Mouse (Mus musculus) left cerebral cortex, adult 8-10 months (tissue): ENCODE data around the gene Ntrk3. TPM values are rescaled to one million over a fixed set of nuclear protein-coding genes. Genes with fewer than 3 reads are reported as not detected.

Source experiments
- DNase-seq, 2 experiments: peaks; one replicate each; pipeline ENCODE4 v3.0.0; 2022; ENCODE audit warnings: low spot score in 2 of 2
- total RNA-seq, 4 experiments: library from RNA; stranded (reverse); gene quantifications; 2 replicates each; pipeline ENCODE4 v1.2.4; 2022

The Ntrk3 gene
- total RNA-seq, 4 experiments from 2014 or later = 128 to 161 (median 134) TPM

DNA sequence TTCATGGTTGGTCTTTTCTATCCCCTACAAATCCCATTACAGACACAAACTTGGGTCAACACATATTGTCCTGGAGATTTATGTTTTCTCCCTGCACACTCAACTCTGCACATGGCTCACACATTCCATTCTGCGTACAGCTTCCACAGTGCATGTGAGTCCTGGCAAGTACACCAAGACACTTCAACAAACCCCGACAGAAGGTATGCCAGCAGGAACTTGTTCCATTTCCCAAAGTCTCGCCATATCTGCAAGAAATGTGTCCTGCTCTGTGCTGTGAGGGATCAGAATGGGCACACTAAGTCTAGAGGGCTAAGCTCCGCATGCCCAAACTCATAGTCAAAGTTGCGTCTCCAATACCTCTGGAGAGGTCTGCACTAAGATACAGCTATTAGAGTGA, 358.0 kb downstream of the Ntrk3 start:
- no peak for DNase-seq

GRCm38 (mm10) chr7:78378306-78378705, 359.5 kb downstream of the Ntrk3 start:
- no peak for DNase-seq

DNA sequence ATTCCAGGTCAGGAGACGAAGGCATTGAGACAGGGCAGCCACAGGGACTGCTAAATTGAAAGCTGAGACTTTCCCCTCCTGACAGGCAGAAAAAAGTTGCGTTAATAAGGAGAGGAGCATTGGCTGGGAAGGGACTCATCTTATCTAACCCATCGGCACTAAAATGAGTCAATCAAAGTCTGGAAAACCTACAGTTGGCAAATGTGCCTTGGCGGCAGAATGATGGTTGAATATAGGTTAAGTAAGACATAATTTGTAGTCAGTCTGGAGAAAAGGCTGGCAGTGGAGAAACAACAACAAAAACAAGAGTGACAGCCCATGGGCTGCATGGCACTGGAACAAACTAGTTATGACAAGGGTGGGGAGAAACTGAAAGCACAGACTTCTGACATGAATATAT, 360.9 kb downstream of the Ntrk3 start:
- DNase-seq = no peak

GRCm38 (mm10) chr7:78361341-78362309, 376.2 kb downstream of the Ntrk3 start:
- DNase-seq = no peak

DNA sequence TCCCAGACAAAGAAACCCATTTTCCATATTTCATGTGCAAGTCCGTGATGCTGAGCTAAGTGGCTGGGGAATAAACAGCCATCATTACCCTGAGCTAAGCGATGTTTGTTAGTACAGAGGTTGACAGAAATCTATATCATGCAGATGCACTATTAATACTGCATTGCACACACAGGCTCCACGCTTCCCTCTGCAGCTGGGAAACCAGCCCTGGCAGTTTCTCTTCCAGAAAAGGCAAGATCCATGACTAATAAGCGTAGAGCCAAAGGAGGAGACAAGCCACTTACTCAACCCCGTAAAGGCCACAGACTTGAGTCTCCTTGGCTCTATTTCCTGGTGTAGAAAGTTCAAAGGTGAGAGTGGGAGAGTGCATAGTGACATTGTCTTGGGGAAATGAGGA, 390.3 kb downstream of the Ntrk3 start:
- no peak for DNase-seq

DNA sequence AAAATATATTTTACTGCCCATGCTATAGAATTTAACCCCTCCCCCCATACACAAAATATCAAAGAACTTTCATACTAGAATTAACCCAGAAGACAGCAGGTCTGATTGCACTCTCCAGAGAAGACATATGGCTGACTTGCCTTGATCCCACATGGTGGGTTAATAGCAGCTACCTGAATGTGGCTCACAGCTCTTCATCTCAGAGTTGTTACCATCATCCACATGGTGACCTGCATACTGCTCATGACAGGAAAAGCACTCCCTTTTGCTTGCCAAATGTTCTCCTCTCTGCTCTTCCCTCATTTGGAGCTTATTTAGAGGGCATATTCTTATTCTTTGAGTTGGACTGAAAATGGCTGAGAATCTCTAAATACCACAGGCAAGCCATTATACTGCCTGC, 404.4 kb downstream of the Ntrk3 start:
- no peak for DNase-seq

DNA sequence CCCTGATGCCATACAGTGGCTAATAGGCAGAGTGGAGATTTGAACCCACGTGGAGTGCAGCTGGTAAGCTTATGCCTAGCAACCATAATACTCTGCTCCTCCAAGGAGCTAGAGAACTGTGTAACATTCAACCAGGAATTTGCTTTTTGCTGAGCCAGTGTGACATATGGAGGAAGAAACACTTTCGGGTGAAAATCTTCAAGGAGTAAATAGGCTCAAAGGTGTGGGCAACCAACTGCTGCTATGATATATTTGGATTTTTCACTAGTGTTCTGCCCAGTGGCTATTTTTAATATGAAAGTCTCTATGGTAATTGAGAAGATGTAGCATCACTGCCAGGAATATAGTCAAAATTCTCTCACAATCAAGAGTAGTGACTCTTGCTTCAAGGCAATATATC, 409.5 kb downstream of the Ntrk3 start:
- DNase-seq = peak in 1 of 2 experiments; percentile 63

- DNase-seq = no peak
Observed at GRCm38 (mm10) chr7:78326185-78326584, 411.6 kb downstream of the Ntrk3 start.

DNA sequence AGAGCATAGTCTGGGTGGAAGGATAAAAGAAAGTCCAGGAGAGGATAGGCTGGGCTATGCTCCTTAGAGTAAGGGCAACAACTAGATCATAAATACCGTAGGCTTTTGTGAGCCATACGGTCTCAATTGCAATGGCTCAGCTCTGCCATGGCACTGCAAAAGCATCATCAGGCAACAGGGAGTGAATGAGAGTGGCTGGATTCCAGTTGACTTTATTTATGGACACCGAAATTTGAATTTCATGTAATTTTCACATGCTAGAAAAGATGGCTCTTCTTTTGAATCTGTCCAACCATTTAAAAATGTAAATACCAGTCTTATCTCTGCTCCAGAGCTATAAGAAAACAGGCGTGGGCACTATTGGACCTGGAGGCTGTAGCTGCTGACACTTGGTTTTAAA, 419.2 kb downstream of the Ntrk3 start:
- DNase-seq = no peak

GRCm38 (mm10) chr7:78305770-78306169, 432.0 kb downstream of the Ntrk3 start:
- peak in 1 of 2 experiments; percentile 53 for DNase-seq

DNA sequence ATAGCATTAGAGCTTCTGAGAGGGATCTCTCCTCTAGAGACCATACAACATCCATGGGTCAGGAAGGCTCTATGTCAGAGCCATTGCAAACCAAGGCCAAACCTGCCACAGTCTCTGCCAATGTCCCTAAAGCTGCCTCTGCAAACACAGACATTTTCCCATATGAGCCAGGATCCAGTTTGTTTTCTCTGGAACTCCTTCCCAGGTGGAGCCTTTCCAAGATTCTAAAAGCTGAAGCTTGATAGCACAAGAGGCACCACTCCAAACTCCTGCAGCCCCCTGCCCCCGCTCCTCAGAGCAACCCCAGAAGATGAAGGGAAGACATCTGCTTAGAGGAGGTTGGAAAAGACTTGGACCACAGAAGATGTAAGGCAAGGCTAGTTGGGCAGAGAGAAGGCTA, 432.8 kb downstream of the Ntrk3 start:
- no peak for DNase-seq

- peak in 1 of 2 experiments; percentile 72 for DNase-seq
Observed at GRCm38 (mm10) chr7:78297290-78297689, 440.5 kb downstream of the Ntrk3 start.

DNA sequence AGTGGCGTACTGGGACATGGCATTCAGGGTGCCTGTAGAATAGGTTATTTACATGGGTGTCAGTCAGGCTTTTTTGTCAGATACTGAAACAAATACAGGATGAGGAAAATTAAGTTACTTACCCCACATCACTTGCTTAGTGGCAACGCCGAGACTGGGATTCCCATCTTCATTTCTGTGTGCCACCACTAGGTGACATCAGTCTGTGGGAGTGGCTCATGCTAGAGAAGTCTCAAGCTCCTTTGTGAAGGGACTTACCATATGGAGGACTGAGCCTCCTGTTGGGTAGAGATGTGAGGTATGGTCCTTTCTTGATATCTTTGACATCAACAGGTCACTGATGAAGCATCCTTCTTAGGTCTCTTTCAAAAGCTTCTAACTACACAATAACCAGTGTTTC, 443.5 kb downstream of the Ntrk3 start:
- DNase-seq = no peak

DNA sequence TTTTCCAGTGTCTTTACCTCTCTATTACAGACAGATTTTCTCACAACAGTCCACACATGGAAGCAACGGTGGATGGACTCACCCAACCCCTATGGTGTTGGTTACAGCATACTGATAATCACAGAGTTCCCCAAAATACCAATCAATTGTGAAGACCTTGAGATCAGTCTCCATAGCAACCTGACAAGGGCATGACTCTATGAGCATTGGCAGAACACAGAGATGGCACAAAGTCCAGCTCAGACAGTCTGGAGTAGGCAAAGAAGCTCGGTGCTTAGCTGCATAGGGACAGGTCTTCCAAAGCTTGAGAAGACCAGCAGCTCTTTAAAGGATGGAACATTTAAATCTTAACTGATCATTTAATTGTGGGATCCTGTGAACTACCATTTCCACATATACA, 447.6 kb downstream of the Ntrk3 start:
- DNase-seq = no peak

DNA sequence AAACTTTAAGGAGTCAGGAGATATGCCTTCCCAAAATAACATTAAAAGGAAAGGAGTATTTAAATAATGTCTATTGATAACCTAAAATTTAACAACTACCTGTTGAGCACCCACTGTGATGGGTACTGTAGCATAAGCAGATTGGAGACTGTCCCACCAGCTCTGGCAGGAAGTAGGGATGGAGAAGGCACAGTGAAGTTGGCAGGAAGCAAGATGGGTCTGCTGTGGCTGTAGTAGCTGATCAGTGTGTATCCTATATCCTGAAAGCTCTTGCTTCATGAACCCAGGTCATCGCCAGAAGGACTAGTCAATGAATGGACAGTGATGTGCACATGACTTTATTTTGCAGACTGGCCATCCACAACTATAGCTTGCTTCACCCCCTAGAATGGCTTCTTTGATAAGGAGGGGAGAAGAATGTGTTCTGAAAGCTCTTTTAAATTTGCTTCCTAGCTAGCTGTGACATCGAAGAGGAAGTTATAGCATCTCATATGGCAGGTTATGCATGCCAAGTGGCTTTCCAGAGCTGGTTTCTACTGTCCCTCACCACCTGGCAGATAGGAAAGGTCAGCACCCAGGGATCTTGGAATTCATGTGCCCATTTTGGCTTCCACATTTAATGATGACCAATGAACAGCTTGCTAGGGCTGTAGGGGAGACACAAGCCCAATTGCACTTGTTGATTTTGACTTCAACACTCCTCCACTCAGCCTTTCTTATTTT, 451.1 kb downstream of the Ntrk3 start:
- no peak for DNase-seq

DNA sequence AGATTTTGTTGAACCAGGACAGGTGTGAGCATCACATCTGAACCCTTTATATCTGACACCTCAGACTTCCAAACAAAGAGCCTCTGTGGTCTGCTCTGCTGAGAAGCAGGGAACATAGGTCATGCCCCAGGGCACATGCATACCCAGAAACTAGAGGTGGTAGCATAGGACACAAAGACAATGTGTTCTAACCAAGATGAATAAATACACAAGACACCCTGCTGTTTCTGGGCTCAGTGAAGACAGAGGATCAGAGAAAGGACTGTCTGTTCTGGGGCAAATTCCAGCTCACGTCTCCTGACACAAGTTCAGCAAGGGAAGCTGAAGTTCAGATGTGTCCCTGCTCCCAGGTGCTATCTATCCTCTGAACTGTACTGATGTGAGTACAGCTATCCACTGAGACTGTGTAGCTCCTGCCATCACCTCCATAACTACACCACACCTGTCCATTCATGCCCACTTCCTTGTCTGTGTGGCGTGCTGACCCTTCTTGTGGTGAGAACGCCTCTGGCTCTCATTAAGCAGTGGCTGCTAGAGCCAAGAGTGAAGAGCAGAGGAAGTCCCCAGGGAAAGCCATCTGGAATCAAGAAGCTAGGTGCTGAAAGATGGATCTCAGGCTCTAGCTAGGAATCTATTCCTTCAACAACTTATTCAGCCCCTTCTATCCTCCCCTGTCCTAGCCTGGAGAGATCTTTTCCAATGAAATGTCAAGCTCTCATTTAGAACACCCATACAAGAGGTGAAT, 468.1 kb downstream of the Ntrk3 start:
- no peak for DNase-seq

- no peak for DNase-seq
Observed at GRCm38 (mm10) chr7:78267461-78268007, 470.3 kb downstream of the Ntrk3 start.

- DNase-seq = no peak
Observed at GRCm38 (mm10) chr7:78264432-78265002, 473.3 kb downstream of the Ntrk3 start.

GRCm38 (mm10) chr7:78261420-78262125, 476.2 kb downstream of the Ntrk3 start:
- DNase-seq = no peak

- no peak for DNase-seq
Observed at GRCm38 (mm10) chr7:78258151-78258550, 479.7 kb downstream of the Ntrk3 start.
